Mouse (Mus musculus): Measurements from ENCODE around the gene Spata32.

The Spata32 gene

DNA sequence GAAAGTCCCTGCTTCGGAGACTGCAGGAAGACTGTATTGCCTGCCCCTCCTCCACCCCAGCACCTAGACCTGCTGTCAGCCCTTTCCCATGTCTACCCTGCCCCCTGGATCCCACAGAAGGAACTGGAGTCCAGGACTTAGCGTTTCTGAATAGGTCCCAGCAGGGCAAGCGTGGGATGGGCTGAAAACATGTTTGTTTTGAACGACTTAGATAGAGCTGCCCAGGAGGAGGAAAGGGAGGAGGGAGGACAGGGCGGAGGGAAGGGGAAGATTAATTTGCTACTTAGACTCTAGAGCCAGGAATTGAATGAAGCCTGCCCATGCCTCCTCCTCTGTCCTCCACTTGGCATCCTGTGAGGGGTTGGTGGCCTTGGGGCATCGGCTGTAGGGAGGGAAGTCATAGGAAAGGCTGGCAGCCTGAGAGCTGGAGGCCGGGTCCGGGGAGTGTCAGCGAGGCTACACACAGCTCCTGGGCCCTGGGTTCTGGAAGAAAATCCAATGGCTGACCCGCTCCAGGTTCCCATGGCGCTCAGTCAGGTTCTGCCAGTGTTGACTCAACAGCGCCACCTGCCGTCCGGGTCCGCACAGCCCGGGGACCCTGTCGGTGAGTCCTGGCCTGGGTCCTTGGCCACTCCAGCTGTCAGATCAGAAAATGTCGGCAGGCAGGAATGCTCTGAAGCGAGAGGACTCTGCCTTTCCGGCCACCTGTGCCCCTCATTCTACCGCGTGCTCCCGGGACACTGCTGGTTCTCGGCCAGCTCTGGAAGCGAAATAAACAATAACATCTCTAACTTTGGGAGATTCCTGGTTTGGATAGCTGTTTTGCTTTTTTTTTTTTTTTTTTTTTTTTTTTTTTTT lies 59.4 kb downstream of the Spata32 start:
- CTCF ChIA-PET, result interaction anchor here (0.6 to 2.4 kb wide), 9 partner anchors 8 to 1844 kb away, joined by 3 to 15 read pairs (median 3); no protein-coding TSS in a partner anchor
